Comparison of ENCODE assay signal across 21 mouse cellular contexts in genomic region chr2:26954735-26955395, GRCm38 (mm10). TPM values are rescaled to one million over a fixed set of nuclear protein-coding genes. Genes with fewer than 3 reads are reported as not detected.
DNase-seq lines count a peak whose midpoint lies in the region; ATAC-seq and TF ChIP-seq lines count a peak whose summit lies in the region.
"Had no signal": no experiment of that assay in that cellular context is flagged by ENCODE, and none has a peak within 500 bp of the region (broad histone marks: within the 10 kb centered on the region; RNA-seq: fewer than 3 reads in every experiment).

No protein-coding gene starts in this region.

- 79% methylated on average over 2 of the region's 2 CpGs for WGBS in intestine, postnatal 0 days
- 93% methylated on average over 2 of the region's 2 CpGs for WGBS in intestine, embryonic 15.5 days

- H3K4me3 ChIP-seq in intestine, postnatal 0 days (ENCODE audit: low read depth, low read length) = no peak overlapping the region
- no peak overlapping the region for H3K4me3 ChIP-seq in intestine, embryonic 15.5 days (replicated peaks)
- H3K4me3 ChIP-seq: embryonic facial prominence, embryonic 13.5 days; forebrain, embryonic 12.5 days; heart, embryonic 10.5 days had no signal

- H3K36me3 ChIP-seq in intestine, postnatal 0 days (ENCODE audit: control insufficient read depth, insufficient read depth) = peaks cover 78% of the 10 kb centered on the region
- H3K36me3 ChIP-seq in intestine, embryonic 15.5 days = peaks cover 48% of the 10 kb centered on the region

- peak; percentile 52 for DNase-seq in lung, postnatal 25 days (ENCODE audit: low spot score)
- no peak for DNase-seq in lung, postnatal 4 days
- peak; percentile 33 to 45 for DNase-seq in thymus, postnatal 10 days (ENCODE audit: low spot score in 2 of 2)
- peak; percentile 55 for DNase-seq in thymus, postnatal 4 days
- no peak for DNase-seq in B cell, adult 2 months
- DNase-seq: adrenal gland, postnatal 14 days; cerebellum, adult 18-20 months; cerebellum, adult 9-11 months; cerebellum, postnatal 36 days; gastrocnemius, postnatal 10 days; heart, adult 18-20 months; heart, postnatal 10 days; heart, postnatal 4 days had no signal

- no peaks in the 10 kb centered on the region for H3K9me3 ChIP-seq in intestine, postnatal 0 days (ENCODE audit: control insufficient read depth)
- H3K9me3 ChIP-seq in intestine, embryonic 15.5 days = no peaks in the 10 kb centered on the region
- H3K9me3 ChIP-seq: embryonic facial prominence, embryonic 13.5 days; forebrain, embryonic 12.5 days; heart, embryonic 10.5 days had no signal

- H3K9ac ChIP-seq in intestine, postnatal 0 days (ENCODE audit: low read depth, low read length) = no peak overlapping the region
- H3K9ac ChIP-seq in intestine, embryonic 15.5 days = no peak overlapping the region
- H3K9ac ChIP-seq: embryonic facial prominence, embryonic 13.5 days; forebrain, embryonic 12.5 days had no signal

- no peak overlapping the region for H3K4me2 ChIP-seq in intestine, postnatal 0 days (replicated peaks; ENCODE audit: low read depth)
- no peak overlapping the region for H3K4me2 ChIP-seq in intestine, embryonic 15.5 days (replicated peaks)
- H3K4me2 ChIP-seq: embryonic facial prominence, embryonic 13.5 days; forebrain, embryonic 12.5 days had no signal

- H3K4me1 ChIP-seq in intestine, postnatal 0 days (replicated peaks; ENCODE audit: control insufficient read depth, insufficient read depth, low read length) = no peaks in the 10 kb centered on the region
- H3K4me1 ChIP-seq in intestine, embryonic 15.5 days (replicated peaks) = no peaks in the 10 kb centered on the region
- H3K4me1 ChIP-seq: embryonic facial prominence, embryonic 13.5 days; forebrain, embryonic 12.5 days; heart, embryonic 10.5 days had no signal

- no peaks in the 10 kb centered on the region for H3K27me3 ChIP-seq in intestine, postnatal 0 days (replicated peaks; ENCODE audit: control insufficient read depth, insufficient read depth, low read length)
- H3K27me3 ChIP-seq in intestine, embryonic 15.5 days (replicated peaks) = no peaks in the 10 kb centered on the region
- H3K27me3 ChIP-seq: embryonic facial prominence, embryonic 13.5 days; forebrain, embryonic 12.5 days had no signal

- no peak for TF ChIP-seq CTCF in intestine, postnatal 0 days (IDR thresholded peaks at IDR 0.05; ENCODE audit: low read depth)

- H3K27ac ChIP-seq in intestine, postnatal 0 days (ENCODE audit: low read depth, low read length) = peak overlapping the region; percentile 30; the same call in 1 of the 2 replicates
- H3K27ac ChIP-seq in intestine, embryonic 15.5 days = no peak overlapping the region
- H3K27ac ChIP-seq: embryonic facial prominence, embryonic 13.5 days; forebrain, embryonic 12.5 days; heart, embryonic 10.5 days had no signal

- ATAC-seq in intestine, postnatal 0 days = no peak
- ATAC-seq in intestine, embryonic 15.5 days = no peak
- ATAC-seq: forebrain, embryonic 16.5 days had no signal

RNA-seq across cellular contexts. Expression of gene Rexo4, which starts 9.3 kb away (rescaled TPM):
- 29.4 and 30.1 TPM in 2 replicates for polyA plus RNA-seq in intestine, postnatal 0 days (2015; fragmentation: Nextera tagmentation; extraction: Ambion mirVana)
- 45.2 TPM in 2 replicates for polyA plus RNA-seq in intestine, embryonic 15.5 days (2015; fragmentation: Nextera tagmentation; extraction: Ambion mirVana)

RNA-seq across cellular contexts. Expression of gene Adamts13, which starts 18.4 kb away (rescaled TPM):
- 0.20 and 0.22 TPM in 2 replicates for polyA plus RNA-seq in intestine, postnatal 0 days (2015; fragmentation: Nextera tagmentation; extraction: Ambion mirVana)
- 0.25 and 0.28 TPM in 2 replicates for polyA plus RNA-seq in intestine, embryonic 15.5 days (2015; fragmentation: Nextera tagmentation; extraction: Ambion mirVana)
- polyA plus RNA-seq: embryonic facial prominence, embryonic 13.5 days; forebrain, embryonic 12.5 days; heart, embryonic 14.5 days had no signal

RNA-seq across cellular contexts. Expression of gene Stkld1, which starts 21.0 kb away (rescaled TPM):
- 0.07 and 0.10 TPM in 2 replicates for polyA plus RNA-seq in intestine, postnatal 0 days (2015; fragmentation: Nextera tagmentation; extraction: Ambion mirVana)
- 0.33 TPM in 1 of 2 replicates, not detected in the other for polyA plus RNA-seq in intestine, embryonic 15.5 days (2015; fragmentation: Nextera tagmentation; extraction: Ambion mirVana)
- polyA plus RNA-seq: C2C12; forebrain, embryonic 16.5 days; heart, embryonic 14.5 days had no signal

RNA-seq across cellular contexts. Expression of gene Surf4, which starts 21.1 kb away (rescaled TPM):
- polyA plus RNA-seq in intestine, postnatal 0 days (2015; fragmentation: Nextera tagmentation; extraction: Ambion mirVana) = 379 TPM in 2 replicates
- 241 and 252 TPM in 2 replicates for polyA plus RNA-seq in intestine, embryonic 15.5 days (2015; fragmentation: Nextera tagmentation; extraction: Ambion mirVana)

RNA-seq across cellular contexts. Expression of gene Surf1, which starts 38.5 kb away (rescaled TPM):
- 59.8 and 65.3 TPM in 2 replicates for polyA plus RNA-seq in intestine, postnatal 0 days (2015; fragmentation: Nextera tagmentation; extraction: Ambion mirVana)
- 68.7 and 69.3 TPM in 2 replicates for polyA plus RNA-seq in intestine, embryonic 15.5 days (2015; fragmentation: Nextera tagmentation; extraction: Ambion mirVana)

Comparison
In these comparisons a context has a peak if more than half of its experiments do, and no peak if none do; other contexts are left out.
1. DNase-seq: peak in lung, postnatal 25 days (single experiment), thymus, postnatal 10 days (2 of 2) and thymus, postnatal 4 days (single experiment); none in lung, postnatal 4 days (0 of 2) and B cell, adult 2 months (0 of 2).